Mouse (Mus musculus): ENCODE results near the gene Accs. TPM values are rescaled to one million over a fixed set of nuclear protein-coding genes. Genes with fewer than 3 reads are reported as not detected.

Gene Accs
- polyA plus RNA-seq, 1 experiment from 2014 or later: 9.8 TPM

DNA sequence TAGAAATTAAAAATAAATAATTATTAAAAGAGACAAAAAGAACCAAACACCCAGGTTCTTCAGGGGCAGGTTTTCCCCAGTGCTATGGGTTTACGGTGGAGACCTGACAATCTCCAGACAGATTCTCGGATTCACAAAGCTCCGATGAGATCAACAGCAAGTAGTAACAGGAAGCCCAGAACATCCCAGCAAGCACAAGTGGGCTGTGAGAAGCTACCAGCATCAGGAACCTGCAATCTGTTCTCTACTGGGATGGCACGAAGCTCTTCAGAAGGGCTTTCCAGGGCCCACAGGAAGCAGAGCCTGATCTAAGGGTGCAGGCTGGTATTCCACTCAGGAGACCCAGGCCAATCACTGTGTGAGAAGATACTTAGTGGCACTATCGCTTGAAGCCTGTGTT lies 61.2 kb downstream of the Accs start:
- H3K4me3 ChIP-seq: no peak overlapping the region
- no peak for ATAC-seq (ENCODE audit: insufficient number of reproducible peaks, insufficient read depth, low FRiP score, low TSS enrichment)
- H3K4me1 ChIP-seq: peaks cover 25% of the 10 kb centered on the region

DNA sequence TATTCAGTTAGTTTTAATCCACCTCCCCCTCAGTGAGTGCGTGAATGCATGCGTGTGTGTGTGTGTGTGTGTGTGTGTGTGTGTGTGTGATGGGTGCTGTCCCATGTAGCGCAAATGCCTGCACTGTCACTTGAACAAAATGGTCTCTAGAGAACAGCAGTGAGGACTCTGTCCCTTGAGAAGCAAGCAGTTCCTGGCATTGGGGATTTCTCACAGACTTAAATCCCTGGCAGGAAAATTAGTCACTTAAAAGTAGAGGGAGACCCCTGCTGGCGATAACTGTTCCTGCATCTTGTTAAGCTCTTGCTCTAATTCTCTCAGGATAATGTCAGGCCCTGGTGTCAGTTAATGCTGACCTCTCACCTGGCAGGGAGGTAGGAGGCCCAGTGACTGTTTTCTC lies 63.6 kb downstream of the Accs start:
- 33% methylated on average over 4 of the region's 4 CpGs for WGBS
- no peak overlapping the region for H3K4me2 ChIP-seq (replicated peaks)

More for the DNA sequence above, 61.2 kb downstream of the Accs start:
- Histone ChIP-seq H3K9ac (no peak overlapping the region), H3K9me3 (no peaks in the 10 kb centered on the region), H3K36me3 (peaks cover 40% of the 10 kb centered on the region), H3K4me2 (replicated peaks) (no peak overlapping the region), H3K27me3 (no peaks in the 10 kb centered on the region), H3K27ac (no peak overlapping the region)
- WGBS: 84% methylated on average over 5 of the region's 5 CpGs

GRCm38 (mm10) chr2:93785432-93785798 lies 64.3 kb downstream of the Accs start:
- Histone ChIP-seq H3K4me1 (peaks cover 30% of the 10 kb centered on the region), H3K27ac (no peak overlapping the region), H3K9me3 (no peaks in the 10 kb centered on the region), H3K4me2 (replicated peaks) (no peak overlapping the region), H3K9ac (no peak overlapping the region), H3K4me3 (no peak overlapping the region), H3K27me3 (no peaks in the 10 kb centered on the region), H3K36me3 (peaks cover 27% of the 10 kb centered on the region)
- no peak for ATAC-seq (ENCODE audit: insufficient number of reproducible peaks, insufficient read depth, low FRiP score, low TSS enrichment)
- WGBS: 14% methylated on average over 2 of the region's 2 CpGs

More for the DNA sequence above, 63.6 kb downstream of the Accs start:
- H3K4me3 ChIP-seq: no peak overlapping the region
- H3K9me3 ChIP-seq: no peaks in the 10 kb centered on the region
- no peaks in the 10 kb centered on the region for H3K27me3 ChIP-seq
- H3K9ac ChIP-seq: no peak overlapping the region
- peak; percentile 52; the same call in 1 of the 2 replicates for ATAC-seq (ENCODE audit: insufficient number of reproducible peaks, insufficient read depth, low FRiP score, low TSS enrichment)
- H3K4me1 ChIP-seq: peaks cover 27% of the 10 kb centered on the region
- peaks cover 32% of the 10 kb centered on the region for H3K36me3 ChIP-seq
- H3K27ac ChIP-seq: no peak overlapping the region

DNA sequence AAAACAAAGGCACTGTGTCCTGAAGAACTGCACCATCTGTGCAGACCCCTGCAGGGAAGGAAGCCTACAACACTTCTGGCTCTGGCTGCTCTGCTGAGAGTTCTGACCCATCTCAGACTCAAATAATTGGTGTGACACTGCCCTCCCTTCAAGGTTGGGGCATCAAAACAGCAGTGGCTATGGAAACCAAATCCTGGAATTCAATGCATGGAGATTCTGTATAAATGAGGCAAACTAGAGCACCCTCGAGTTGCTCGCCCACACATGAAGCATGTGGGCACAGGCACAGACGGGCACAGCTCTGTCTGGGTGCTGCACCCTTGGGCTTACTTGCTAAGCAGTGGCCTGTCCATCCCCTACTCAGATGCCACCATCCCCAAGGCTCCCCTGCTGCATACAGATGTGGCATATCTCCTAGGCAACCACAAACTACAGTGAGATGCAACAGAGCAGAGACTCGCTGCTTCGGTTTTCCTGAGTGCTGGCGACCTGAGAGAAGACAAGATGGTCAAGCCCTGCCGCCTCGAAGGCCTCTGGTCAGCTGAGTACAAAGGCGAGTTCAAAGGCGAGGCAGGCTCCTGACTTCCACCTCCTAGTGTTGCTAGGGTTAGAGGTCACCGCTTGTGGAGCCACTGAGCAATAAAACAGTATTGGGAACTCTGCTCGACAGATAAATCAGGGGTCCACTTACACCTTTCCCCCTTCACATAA lies 64.9 kb downstream of the Accs start:
- WGBS: 29% methylated on average over 12 of the region's 12 CpGs
- no peak overlapping the region for H3K4me2 ChIP-seq (replicated peaks)
- no peaks in the 10 kb centered on the region for H3K9me3 ChIP-seq
- H3K27me3 ChIP-seq: no peaks in the 10 kb centered on the region
- ATAC-seq (ENCODE audit: insufficient number of reproducible peaks, insufficient read depth, low FRiP score, low TSS enrichment): no peak
- no peak overlapping the region for H3K9ac ChIP-seq
- H3K36me3 ChIP-seq: peaks cover 22% of the 10 kb centered on the region
- H3K4me3 ChIP-seq: no peak overlapping the region
- H3K27ac ChIP-seq: no peak overlapping the region
- peaks cover 34% of the 10 kb centered on the region for H3K4me1 ChIP-seq

- WGBS: 73% methylated on average over 9 of the region's 9 CpGs
- peaks cover 14% of the 10 kb centered on the region for H3K36me3 ChIP-seq
- no peak overlapping the region for H3K9ac ChIP-seq
- no peak for ATAC-seq (ENCODE audit: insufficient number of reproducible peaks, insufficient read depth, low FRiP score, low TSS enrichment)
- no peak overlapping the region for H3K4me3 ChIP-seq
- no peaks in the 10 kb centered on the region for H3K27me3 ChIP-seq
- H3K9me3 ChIP-seq: no peaks in the 10 kb centered on the region
- no peak overlapping the region for H3K27ac ChIP-seq
- H3K4me1 ChIP-seq: peaks cover 43% of the 10 kb centered on the region
- H3K4me2 ChIP-seq (replicated peaks): no peak overlapping the region
Observed at GRCm38 (mm10) chr2:93783926-93784539, 65.7 kb downstream of the Accs start.

Other genes starting within 250 kb of the Accs start
- 24.3 and 27.8 TPM in 2 replicates for gene Alx4, start 207.6 kb downstream of the Accs start, polyA plus RNA-seq (2016; fragmentation: Nextera tagmentation; extraction: Ambion mirVana)
- gene Ext2, start 27.4 kb downstream of the Accs start, polyA plus RNA-seq (2016; fragmentation: Nextera tagmentation; extraction: Ambion mirVana): 105 and 112 TPM in 2 replicates
- gene Accsl, start 19.2 kb upstream of the Accs start, polyA plus RNA-seq (2016; fragmentation: Nextera tagmentation; extraction: Ambion mirVana): not detected in 2 replicates
- gene Gm13889, start 107.3 kb upstream of the Accs start, polyA plus RNA-seq (2016; fragmentation: Nextera tagmentation; extraction: Ambion mirVana): 6.1 and 8.3 TPM in 2 replicates
- gene Gm27027, start 146.4 kb upstream of the Accs start, polyA plus RNA-seq (2016; fragmentation: Nextera tagmentation; extraction: Ambion mirVana): not detected in 2 replicates
- gene Alkbh3, start 160.9 kb upstream of the Accs start, polyA plus RNA-seq (2016; fragmentation: Nextera tagmentation; extraction: Ambion mirVana): 65.0 and 74.9 TPM in 2 replicates